Mouse (Mus musculus): ENCODE measurements at regions not wholly inside any gene's neighbourhood (a gene's known extent, or its start where the extent isn't known, plus 50 kb on each side); places are given as distances from the start of the nearest gene placed in this dataset.

DNA sequence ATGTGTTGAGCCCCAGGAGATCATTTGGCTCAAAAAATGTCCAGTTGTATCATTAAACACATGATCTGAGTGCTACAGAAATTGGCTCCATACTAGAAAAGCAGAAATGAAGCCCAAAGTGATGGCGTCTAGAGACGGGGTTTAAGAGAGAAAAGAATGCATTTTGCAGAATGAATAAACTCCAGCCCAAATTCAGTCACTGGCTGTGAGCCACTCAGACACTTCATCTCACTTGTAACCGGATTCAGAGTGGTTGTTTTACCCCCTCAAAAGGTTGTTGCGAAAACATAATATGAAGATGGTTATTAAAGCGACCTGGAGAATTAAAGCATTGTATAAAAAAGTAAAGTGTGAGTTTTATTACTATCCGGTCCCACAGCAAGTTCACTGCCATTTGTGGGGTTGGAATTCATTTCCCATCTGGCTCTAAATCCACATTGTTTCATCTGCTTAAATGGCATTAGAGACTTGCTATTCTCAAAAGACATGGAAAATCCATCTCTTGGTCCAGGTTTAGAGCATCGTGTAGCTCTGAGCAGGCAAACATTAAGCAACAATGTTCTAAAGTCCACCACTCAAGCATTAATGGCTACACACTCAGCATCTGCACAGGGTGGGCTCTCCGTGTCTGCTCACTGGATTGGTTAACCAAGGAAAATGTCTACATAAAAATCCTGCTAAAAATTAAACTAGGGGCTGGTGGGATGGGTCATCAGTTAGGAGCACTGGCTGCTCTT is 390.9 kb downstream of the Cd83 start:
- POLR2A ChIA-PET, result no interaction called here

DNA sequence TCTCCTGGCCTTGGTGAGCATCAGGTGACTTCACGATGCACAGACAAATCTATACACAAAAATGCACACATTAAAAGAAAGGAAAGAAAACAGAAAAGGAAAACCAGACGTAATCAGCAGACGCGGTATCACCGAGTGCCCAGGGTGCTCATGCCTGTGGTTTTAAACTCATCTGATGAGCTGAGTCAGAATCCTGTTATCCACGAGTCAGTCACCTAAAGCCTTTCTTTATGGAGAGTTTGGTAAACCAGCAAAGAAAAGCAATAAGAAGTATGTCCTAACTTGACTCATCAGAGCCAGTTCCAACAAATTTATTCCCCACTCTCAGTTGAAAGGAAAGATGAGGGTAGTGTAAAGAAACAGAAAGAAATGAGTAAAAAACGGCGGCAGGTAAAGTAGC is 391.5 kb downstream of the Cd83 start:
- CTCF ChIA-PET, result no interaction called here
- POLR2A ChIA-PET, result no interaction called here

More for the DNA sequence above, 390.9 kb downstream of the Cd83 start:
- CTCF ChIA-PET, result interaction anchor here in 1 of 4 experiments (0.6 kb wide), 2 partner anchors 131 to 260 kb away, joined by 5 to 6 read pairs; no protein-coding TSS in a partner anchor

DNA sequence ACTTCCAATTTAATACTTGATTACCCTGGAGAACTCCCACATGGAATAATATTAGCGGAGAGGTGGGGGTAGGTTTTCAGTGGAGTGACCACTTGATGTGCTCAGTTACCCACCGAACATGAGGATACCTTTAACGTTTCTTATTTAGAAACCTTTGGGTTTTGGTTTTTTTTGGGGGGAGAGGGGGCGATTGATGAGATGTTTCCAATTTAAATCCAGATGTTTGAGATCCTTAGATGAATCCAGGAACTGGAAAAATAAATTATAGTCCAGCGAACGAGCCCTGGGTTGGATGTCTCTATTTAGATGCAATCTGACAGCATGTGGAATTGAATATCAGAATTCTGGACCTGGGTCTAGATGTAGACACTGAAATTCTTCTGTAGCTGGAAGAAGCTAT is 393.4 kb downstream of the Cd83 start:
- ChIA-PET POLR2A (no interaction called here), CTCF (no interaction called here)

DNA sequence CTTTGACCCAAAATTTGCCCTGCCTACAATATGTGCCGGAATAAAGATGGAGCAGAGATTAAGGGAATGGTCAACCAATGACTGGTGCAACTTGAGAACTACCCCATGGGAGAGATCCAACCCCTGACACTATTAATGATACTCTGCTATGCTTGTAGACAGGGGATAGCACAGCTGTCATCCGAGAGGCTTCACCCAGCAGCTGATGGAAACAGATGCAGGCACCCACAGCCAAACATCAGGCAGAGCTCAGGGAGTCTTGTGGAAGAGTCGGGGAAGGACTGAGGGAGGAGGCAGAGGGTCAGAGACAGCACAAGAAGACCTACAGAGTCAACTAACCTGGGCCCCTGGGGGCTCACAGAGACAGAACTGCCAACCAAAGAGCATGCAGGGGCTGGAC is 395.8 kb downstream of the Cd83 start:
- POLR2A ChIA-PET, result no interaction called here
- CTCF ChIA-PET, result no interaction called here

DNA sequence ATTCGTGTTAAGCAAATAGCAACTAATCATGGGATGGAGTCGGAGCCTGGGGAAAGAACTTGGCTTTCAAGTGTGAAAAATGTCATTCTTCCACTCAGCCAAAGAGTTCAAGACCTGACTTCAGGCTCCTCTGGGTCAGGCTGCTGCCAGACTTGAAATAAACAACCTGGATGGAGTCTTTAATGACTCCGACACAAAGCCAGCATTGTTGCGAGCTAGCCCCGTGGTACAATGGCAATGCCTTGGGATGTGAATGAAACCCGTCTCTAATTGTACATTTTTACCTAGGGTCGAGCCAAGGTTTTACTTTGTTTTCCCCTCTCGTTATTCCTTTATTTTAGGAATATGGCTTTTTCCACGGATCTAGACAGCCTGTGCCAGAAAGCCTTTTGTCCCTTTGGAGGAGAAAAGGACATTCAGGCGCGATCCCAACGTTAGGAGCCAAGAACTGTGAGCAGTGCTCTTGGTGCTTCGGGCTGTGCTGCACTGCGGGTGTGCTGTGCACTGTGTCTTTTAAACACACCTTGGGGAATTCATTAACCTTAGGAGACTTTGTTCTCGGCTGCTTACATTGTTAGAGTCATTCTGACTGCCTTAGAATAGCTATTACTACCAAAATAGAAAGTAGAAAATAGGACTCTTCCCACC is 398.1 kb downstream of the Cd83 start:
- POLR2A ChIA-PET, result interaction anchor here in 3 of 4 experiments (0.6 to 1.4 kb wide), 4 partner anchors 10 to 523 kb away, joined by 3 to 4 read pairs (median 3); no protein-coding TSS in a partner anchor
- CTCF ChIA-PET, result interaction anchor here in 1 of 4 experiments (0.7 kb wide), 1 partner anchor 27 kb away, joined by 5 read pairs; no protein-coding TSS in a partner anchor

DNA sequence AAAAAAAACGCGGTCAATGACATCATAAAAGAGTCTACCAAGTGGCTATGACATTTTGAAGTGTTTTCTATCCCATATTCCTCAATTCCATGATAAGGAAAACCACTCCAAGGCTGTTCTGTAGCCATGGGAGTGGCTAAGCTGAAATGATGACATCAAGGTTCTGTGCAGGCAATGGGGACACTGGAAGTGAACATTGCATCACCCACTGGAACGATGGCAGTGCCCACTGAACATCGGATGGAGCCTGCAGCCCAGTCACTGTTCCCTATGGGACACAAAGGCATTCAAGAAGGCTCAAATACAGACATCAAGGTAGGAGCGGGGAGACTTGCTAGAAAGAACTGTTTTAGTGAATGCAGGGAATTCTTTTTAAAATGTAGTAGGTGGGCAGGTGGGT is 410.8 kb downstream of the Cd83 start:
- CTCF ChIA-PET, result no interaction called here
- POLR2A ChIA-PET, result no interaction called here

DNA sequence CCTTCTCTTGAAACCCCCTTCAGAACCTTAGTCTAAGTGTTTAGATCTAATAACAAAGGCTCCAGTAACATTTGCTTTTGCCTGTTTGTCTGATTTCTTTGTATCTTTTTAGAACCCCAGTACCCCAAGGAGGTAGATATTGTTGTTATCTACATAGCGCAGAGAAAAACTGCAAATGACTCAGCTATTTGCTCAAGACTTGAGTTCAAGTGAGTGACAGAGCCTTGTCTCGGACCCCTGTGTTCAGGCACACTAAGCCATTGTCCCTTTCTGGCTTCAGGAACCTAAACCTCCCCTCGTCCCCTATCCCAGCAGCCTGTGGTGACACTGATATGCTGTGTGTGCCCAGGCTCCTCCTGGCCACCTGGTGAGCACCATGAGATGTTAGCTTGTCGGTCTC is 421.5 kb downstream of the Cd83 start:
- POLR2A ChIA-PET, result interaction anchor here in 1 of 4 experiments (0.6 kb wide), 1 partner anchor 41 kb away, joined by 3 read pairs; no protein-coding TSS in a partner anchor
- CTCF ChIA-PET, result interaction anchor here in 1 of 4 experiments (0.6 kb wide), 1 partner anchor 450 kb away, joined by 4 read pairs; no protein-coding TSS in a partner anchor

DNA sequence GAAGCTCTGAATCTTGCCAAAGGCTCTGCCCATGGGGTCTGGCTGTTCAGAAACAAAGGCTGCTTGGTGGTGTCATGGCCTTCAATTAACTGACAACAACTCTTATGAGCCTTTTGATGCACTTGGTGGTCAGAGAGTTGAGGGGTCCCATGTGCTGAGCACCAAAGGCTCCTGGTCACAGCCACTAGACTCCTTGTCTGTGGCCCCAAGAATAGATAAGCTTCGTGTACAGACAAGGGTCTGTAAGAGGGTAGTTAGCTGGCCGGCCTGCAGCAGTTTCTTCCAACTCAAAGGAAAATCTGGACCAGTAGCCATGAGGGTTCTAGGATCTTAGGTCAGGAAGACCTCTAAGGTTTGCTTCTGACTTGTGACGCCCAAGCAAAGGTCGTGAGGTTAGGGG is 421.9 kb downstream of the Cd83 start:
- ChIA-PET CTCF (interaction anchor here in 1 of 4 experiments (0.6 kb wide), 1 partner anchor 450 kb away, joined by 4 read pairs; no protein-coding TSS in a partner anchor), POLR2A (interaction anchor here in 2 of 4 experiments (0.6 to 1.1 kb wide), 2 partner anchors 9 to 42 kb away, joined by 3 read pairs; no protein-coding TSS in a partner anchor)

DNA sequence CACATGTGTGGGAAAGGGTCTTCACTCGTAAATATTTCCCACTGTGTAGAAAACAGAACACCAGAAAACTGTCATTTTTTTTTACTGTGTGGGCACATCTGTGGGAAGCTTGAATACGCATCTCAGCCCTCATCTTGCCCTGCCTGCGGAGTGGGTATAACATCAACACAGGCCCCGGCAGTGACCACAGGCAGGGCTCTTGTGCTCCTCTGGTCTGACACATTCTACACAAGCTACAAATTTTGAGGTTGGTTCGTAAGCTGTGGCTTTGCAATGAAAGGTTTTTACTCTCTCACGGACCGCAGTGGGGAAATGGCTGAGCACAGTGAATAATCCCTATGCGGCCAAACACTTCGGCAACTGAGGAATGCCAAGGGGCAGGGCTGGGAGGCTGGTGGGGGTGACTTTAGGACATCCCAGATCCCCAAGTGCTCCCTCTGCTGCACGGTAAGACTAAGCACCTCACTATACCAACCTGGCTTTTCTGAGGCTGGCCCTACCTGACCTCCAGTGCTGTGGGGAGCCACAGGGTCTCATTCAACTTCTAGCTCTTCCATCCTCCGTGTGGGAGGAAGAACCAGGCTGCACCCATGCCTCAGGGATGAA is 422.9 kb downstream of the Cd83 start:
- ChIA-PET CTCF (interaction anchor here in 1 of 4 experiments (0.6 kb wide), 1 partner anchor 342 kb away, joined by 4 read pairs; no protein-coding TSS in a partner anchor), POLR2A (interaction anchor here in 2 of 4 experiments (0.5 to 1.1 kb wide), 4 partner anchors 10 to 633 kb away, joined by 3 to 5 read pairs (median 4); no protein-coding TSS in a partner anchor)

DNA sequence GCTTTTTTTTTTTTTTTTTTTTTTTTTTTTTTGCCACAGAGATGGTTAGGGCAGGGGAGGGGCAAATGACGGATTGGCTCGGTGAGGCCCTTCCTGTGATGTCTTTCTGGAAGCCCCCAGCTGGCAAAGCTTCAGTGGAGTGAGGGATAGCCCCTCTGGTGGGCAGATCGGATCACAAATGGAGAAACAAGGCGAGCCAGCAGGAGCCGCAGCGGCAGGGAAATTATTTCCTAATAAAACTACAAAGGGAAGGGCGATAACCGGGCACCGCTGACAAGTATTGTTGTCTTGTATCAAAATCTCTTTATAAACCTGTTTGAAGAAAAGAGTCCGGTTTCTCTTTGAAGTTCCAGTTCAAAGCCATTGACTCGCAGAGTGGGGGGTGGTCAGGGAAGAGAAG is 424.5 kb downstream of the Cd83 start:
- CTCF ChIA-PET, result interaction anchor here in 2 of 4 experiments (0.5 to 0.6 kb wide), 3 partner anchors 26 to 1427 kb away, joined by 3 to 5 read pairs (median 5); no protein-coding TSS in a partner anchor

DNA sequence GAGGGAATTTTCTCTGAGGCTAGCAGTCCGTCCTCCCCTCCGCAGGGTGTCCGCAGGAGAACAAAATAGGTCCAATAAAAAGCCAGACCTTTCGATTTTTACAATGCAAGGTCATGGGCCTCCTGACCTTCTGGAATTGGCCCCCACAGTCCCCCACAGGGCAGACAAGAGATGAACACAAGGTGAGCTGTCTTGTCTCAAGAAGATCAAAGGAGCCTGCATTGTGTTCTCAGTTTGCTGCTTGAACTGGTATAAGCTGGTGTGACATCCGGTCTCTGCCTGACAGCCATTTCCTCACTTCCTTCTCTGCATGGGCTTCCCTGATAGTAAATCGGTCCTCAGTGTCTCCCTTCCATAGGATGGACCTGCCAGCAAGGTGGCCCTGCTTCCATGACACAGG is 425.5 kb downstream of the Cd83 start:
- ChIA-PET POLR2A (interaction anchor here in 1 of 4 experiments (0.5 to 2.8 kb wide), 7 partner anchors 8 to 452 kb away, joined by 3 to 11 read pairs (median 4); no protein-coding TSS in a partner anchor), CTCF (no interaction called here)

More for the DNA sequence above, 424.5 kb downstream of the Cd83 start:
- POLR2A ChIA-PET, result interaction anchor here in 2 of 4 experiments (0.6 to 2.8 kb wide), 7 partner anchors 9 to 792 kb away, joined by 3 to 11 read pairs (median 4); no protein-coding TSS in a partner anchor

DNA sequence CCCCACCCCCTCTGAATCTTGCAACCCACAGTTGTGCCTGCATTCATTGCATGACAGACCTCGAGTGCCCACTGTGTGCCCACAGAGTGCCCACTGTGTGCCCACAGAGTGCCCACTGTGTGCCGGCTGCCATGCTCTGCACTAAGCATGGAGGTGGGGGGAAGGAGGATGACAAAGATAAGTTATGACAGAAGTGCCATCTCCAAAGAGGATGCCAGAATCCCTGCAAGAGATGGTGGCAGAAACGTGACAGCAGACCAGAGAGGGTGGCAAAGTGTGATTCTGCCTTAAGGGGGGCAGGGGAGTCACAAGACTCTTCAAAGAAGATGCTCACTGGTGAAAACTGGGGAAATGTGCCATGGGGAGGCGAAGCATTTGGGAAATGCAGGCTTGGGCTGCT is 427.8 kb downstream of the Cd83 start:
- ChIA-PET CTCF (no interaction called here), POLR2A (no interaction called here)

DNA sequence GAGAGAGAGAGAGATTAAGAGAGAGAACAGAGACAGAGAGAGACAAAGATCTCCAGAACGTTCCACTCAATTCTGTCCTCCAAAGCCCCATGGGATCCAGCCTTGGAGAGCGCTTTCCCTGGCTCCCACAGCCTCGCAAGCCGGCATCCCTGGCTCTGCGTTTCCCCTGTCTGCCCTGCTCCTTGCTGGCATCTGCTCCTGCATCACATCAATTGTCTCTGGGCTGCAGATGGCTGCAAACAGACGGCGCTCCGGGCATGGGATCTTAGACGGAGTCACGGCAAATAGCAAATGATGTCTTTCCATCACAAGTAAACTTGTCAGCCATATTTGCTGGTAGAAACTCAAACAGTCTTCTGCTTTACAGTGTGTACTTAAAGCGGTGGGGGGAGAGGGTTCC is 428.4 kb downstream of the Cd83 start:
- CTCF ChIA-PET, result no interaction called here
- POLR2A ChIA-PET, result no interaction called here

DNA sequence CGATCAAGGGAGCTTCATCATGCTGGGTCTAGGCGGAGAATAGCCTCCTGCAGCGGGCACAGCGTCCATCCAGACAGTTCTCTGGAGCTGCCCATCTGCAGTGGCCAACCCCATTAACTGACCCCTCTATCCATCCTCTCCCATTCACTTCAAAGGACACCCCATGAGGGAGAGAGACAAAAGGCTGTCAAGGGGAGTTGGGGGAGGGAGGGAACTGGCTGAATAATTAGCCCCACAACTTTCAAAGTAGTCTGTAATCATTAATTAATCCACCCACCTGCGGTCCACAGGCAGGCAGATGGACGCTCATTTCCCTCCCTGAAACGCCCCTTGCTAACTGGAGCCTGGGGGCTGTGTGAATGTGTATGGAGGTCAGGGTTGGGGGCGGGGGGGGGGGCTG is 433.7 kb downstream of the Cd83 start:
- POLR2A ChIA-PET, result interaction anchor here in 2 of 4 experiments (0.6 to 1.5 kb wide), 2 partner anchors 9 to 25 kb away, joined by 3 to 5 read pairs; no protein-coding TSS in a partner anchor
- CTCF ChIA-PET, result no interaction called here

DNA sequence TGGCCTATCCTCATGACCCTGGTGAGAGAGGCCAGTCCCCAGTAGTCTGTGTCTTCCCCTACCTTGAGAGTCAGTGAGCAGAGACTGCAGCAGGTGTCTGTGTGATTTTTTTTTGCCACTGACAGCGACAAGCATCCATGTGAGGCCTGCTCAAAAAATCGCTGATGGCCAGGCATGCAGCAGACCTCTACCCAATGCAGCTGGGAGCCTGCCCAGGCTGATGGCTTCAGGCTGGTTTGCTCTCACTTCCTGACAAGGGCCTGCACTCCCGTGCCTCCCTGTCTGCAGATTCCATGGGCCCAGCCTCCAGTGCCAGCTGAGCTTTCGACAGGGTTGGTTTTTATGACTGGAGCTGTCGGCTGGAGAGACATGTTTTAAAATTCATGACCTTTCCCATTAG is 437.1 kb downstream of the Cd83 start:
- ChIA-PET POLR2A (interaction anchor here in 1 of 4 experiments (1.7 to 2.7 kb wide), 2 partner anchors 11 to 12 kb away, joined by 6 to 11 read pairs; no protein-coding TSS in a partner anchor), CTCF (no interaction called here)

DNA sequence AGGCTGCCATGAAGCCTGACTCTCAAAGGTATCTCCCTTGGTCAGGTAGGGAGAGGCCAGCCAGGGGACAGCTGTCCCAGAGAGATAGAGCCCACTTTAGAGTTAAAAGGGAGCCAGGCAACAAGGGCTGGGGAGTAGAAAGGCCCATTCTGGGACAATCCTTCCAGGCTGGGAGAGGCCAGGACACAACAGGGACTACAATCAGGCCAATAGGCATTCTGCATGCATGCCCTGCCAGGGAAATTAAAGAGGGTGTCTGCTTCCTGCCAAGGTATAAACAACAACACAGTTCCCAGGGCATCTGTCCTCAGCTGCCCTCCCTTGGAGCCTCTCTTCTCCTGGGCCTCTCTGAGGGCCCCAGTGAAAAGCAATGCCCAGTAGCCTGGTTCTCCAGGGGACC is 437.8 kb downstream of the Cd83 start:
- ChIA-PET POLR2A (interaction anchor here in 2 of 4 experiments (0.6 to 2.7 kb wide), 3 partner anchors 10 to 487 kb away, joined by 4 to 11 read pairs (median 6); no protein-coding TSS in a partner anchor), CTCF (no interaction called here)

DNA sequence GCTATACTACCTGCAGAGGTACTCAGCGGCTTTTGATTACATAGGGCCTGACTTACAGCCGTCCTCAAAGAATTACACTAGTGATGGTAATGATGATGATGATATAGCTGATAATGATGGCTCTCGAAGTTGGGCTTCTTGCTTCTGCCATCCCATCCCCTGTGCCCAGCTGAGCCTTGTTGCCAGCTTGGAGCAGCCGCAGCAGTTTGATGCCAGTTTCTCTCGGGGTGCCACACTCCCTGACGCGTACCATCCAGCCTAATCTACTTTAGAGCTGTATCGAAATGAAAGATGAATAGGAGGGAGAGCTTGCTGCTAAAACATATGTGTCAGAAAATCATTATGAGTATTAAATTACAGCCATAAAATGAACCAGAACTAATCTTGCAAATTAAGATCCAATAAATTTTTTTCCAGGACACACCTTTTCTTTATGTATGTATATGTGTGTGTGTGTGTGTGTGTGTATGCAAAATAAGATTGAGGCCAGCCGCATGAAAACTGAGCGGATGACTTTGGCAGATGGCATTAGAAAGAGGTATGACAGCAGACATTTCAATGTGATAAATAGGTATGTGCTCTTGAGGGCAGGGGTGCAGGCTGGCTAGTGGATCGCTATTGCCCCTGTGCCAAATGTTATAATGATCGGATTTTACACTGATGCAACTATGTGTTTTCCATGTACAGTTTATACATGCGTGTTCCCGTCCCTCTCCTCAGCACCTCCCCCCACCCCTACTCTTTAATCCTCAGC is 443.3 kb downstream of the Cd83 start:
- POLR2A ChIA-PET, result interaction anchor here in 2 of 4 experiments (0.6 to 0.9 kb wide), 4 partner anchors 17 to 1279 kb away, joined by 3 to 5 read pairs (median 4); partner anchors contain the start of gene Gmpr (in 1 of the 2)
- CTCF ChIA-PET, result interaction anchor here in 2 of 4 experiments (0.6 to 0.7 kb wide), 3 partner anchors 46 to 289 kb away, joined by 3 to 8 read pairs (median 3); no protein-coding TSS in a partner anchor

DNA sequence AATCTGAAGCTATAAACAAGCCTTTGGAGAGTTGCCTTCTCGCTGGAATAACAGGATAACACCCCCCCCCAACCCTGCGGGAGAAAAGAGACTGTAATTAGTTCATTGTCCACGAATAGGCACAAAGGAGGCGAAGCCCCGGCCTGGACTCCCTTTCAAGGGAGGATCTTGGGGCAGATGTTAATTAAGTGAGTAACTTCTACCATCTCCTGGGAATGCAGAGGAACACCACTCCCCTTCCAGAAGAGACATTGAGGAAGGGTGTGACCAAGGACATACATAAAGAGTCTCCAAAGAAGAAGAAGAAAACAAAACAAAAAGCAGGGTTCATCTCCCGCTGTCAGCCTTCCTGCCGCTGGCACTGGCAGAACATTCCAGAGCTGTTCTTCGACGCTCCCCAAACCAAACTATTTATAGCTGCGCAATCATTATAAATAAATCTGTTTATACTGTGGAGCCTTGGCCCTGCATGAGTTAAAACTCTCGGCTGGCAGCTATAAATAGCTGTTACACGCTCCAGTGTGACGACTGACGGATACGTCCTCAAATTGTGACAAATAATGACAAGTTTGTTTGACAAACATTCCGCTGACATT is 444.1 kb downstream of the Cd83 start:
- POLR2A ChIA-PET, result interaction anchor here in 2 of 4 experiments (0.6 to 1.5 kb wide), 6 partner anchors 18 to 1278 kb away, joined by 3 to 5 read pairs (median 4); partner anchors contain the start of gene Gmpr (in 1 of the 2)
- CTCF ChIA-PET, result interaction anchor here in 2 of 4 experiments (0.6 to 0.7 kb wide), 3 partner anchors 47 to 288 kb away, joined by 3 to 8 read pairs (median 3); no protein-coding TSS in a partner anchor
